7 mouse cellular contexts compared by ENCODE assay signal in genomic region chr6:125146797-125147196, GRCm38 (mm10). TPM values are rescaled to one million over a fixed set of nuclear protein-coding genes. Genes with fewer than 3 reads are reported as not detected.
DNase-seq lines count a peak whose midpoint lies in the region; ATAC-seq lines count a peak whose summit lies in the region.

No protein-coding gene starts in this region.

- H3K27ac ChIP-seq in embryonic facial prominence, embryonic 12.5 days = no peak overlapping the region
- H3K27ac ChIP-seq in limb, embryonic 15.5 days = peak overlapping the region; percentile 79
- H3K27ac ChIP-seq in neural tube, embryonic 12.5 days = no peak overlapping the region

- H3K36me3 ChIP-seq in embryonic facial prominence, embryonic 12.5 days = peaks cover 35% of the 10 kb centered on the region
- peaks cover 41% of the 10 kb centered on the region for H3K36me3 ChIP-seq in limb, embryonic 15.5 days
- peaks cover 28% of the 10 kb centered on the region for H3K36me3 ChIP-seq in neural tube, embryonic 12.5 days

- H3K9me3 ChIP-seq in embryonic facial prominence, embryonic 12.5 days = no peaks in the 10 kb centered on the region
- no peaks in the 10 kb centered on the region for H3K9me3 ChIP-seq in limb, embryonic 15.5 days
- H3K9me3 ChIP-seq in neural tube, embryonic 12.5 days = no peaks in the 10 kb centered on the region

- H3K9ac ChIP-seq in embryonic facial prominence, embryonic 12.5 days = peak overlapping the region; percentile 20; the same call in 1 of the 2 replicates
- H3K9ac ChIP-seq in limb, embryonic 15.5 days = no peak overlapping the region
- H3K9ac ChIP-seq in neural tube, embryonic 12.5 days = peak overlapping the region; percentile 94

- peak; percentile 44 for DNase-seq in ovary, postnatal 36 days (ENCODE audit: low spot score)
- DNase-seq in ovary, postnatal 10 days (ENCODE audit: low spot score) = no peak
- peak; percentile 55 to 67 for DNase-seq in heart, postnatal 14 days
- no peak for DNase-seq in embryo, embryonic 11 days

- H3K4me1 ChIP-seq in embryonic facial prominence, embryonic 12.5 days = peaks cover 34% of the 10 kb centered on the region
- H3K4me1 ChIP-seq in limb, embryonic 15.5 days = peaks cover 48% of the 10 kb centered on the region
- peaks cover 49% of the 10 kb centered on the region for H3K4me1 ChIP-seq in neural tube, embryonic 12.5 days

- WGBS in embryonic facial prominence, embryonic 12.5 days = 84% methylated on average over 4 of the region's 4 CpGs
- WGBS in limb, embryonic 15.5 days = 75% methylated on average over 4 of the region's 4 CpGs
- 77% methylated on average over 4 of the region's 4 CpGs for WGBS in neural tube, embryonic 12.5 days

- H3K4me3 ChIP-seq in embryonic facial prominence, embryonic 12.5 days = peak overlapping the region; percentile 74; the same call in 1 of the 2 replicates
- H3K4me3 ChIP-seq in limb, embryonic 15.5 days = peak overlapping the region; percentile 70
- H3K4me3 ChIP-seq in neural tube, embryonic 12.5 days = 0 out of 2 replicates have a peak overlapping the region, but pooled peaks have one; percentile 80

- ATAC-seq in embryonic facial prominence, embryonic 12.5 days (ENCODE audit: insufficient number of reproducible peaks, insufficient read depth, low FRiP score, low TSS enrichment) = no peak
- ATAC-seq in limb, embryonic 15.5 days (ENCODE audit: insufficient number of reproducible peaks, low FRiP score, low TSS enrichment, low read depth) = no peak
- ATAC-seq in neural tube, embryonic 12.5 days (ENCODE audit: low FRiP score, low read depth) = no peak

- peak overlapping the region; percentile 93 for H3K4me2 ChIP-seq in embryonic facial prominence, embryonic 12.5 days (replicated peaks)
- H3K4me2 ChIP-seq in limb, embryonic 15.5 days = peak overlapping the region; percentile 87
- peak overlapping the region; percentile 93 for H3K4me2 ChIP-seq in neural tube, embryonic 12.5 days (replicated peaks)

- intact Hi-C loops in heart, postnatal 14 days (cut with DNase I) = loop anchor here (5.0 kb wide), 2 partner anchors 46 to 126 kb away; partner anchors contain the start of genes Mrpl51 and Ncapd2

- no peaks in the 10 kb centered on the region for H3K27me3 ChIP-seq in embryonic facial prominence, embryonic 12.5 days
- H3K27me3 ChIP-seq in limb, embryonic 15.5 days = no peaks in the 10 kb centered on the region
- no peaks in the 10 kb centered on the region for H3K27me3 ChIP-seq in neural tube, embryonic 12.5 days (replicated peaks)

RNA-seq across cellular contexts. Expression of gene Iffo1, which starts 1.8 kb away (rescaled TPM):
- polyA plus RNA-seq in embryonic facial prominence, embryonic 12.5 days (2016; fragmentation: Nextera tagmentation; extraction: Ambion mirVana) = 19.1 and 24.0 TPM in 2 replicates
- 10 to 100 TPM in 1 of 2 experiments, 1 to 10 TPM in 1; 10.0 to 16.1 TPM for total RNA-seq in heart, postnatal 14 days (2021)
- polyA plus RNA-seq in limb, embryonic 15.5 days (2015; fragmentation: Nextera tagmentation; extraction: Ambion mirVana) = 26.6 and 46.8 TPM in 2 replicates
- polyA plus RNA-seq in neural tube, embryonic 12.5 days (2016; fragmentation: Nextera tagmentation; extraction: Ambion mirVana) = 21.9 and 22.6 TPM in 2 replicates

RNA-seq across cellular contexts. Expression of gene Nop2, which starts 15.1 kb away (rescaled TPM):
- 68.0 and 70.1 TPM in 2 replicates for polyA plus RNA-seq in embryonic facial prominence, embryonic 12.5 days (2016; fragmentation: Nextera tagmentation; extraction: Ambion mirVana)
- total RNA-seq in heart, postnatal 14 days (2021) = 10 to 100 TPM; 16.2 to 19.9 TPM
- polyA plus RNA-seq in limb, embryonic 15.5 days (2015; fragmentation: Nextera tagmentation; extraction: Ambion mirVana) = 54.4 and 58.0 TPM in 2 replicates
- polyA plus RNA-seq in neural tube, embryonic 12.5 days (2016; fragmentation: Nextera tagmentation; extraction: Ambion mirVana) = 53.9 and 56.3 TPM in 2 replicates

RNA-seq across cellular contexts. Expression of gene Gapdh, which starts 19.5 kb away (rescaled TPM):
- polyA plus RNA-seq in embryonic facial prominence, embryonic 12.5 days (2016; fragmentation: Nextera tagmentation; extraction: Ambion mirVana) = 1,846 and 1,855 TPM in 2 replicates
- 1,000 to 10,000 TPM; 3,924 to 4,148 TPM for total RNA-seq in heart, postnatal 14 days (2021)
- polyA plus RNA-seq in limb, embryonic 15.5 days (2015; fragmentation: Nextera tagmentation; extraction: Ambion mirVana) = 1,547 and 1,728 TPM in 2 replicates
- 1,605 and 1,721 TPM in 2 replicates for polyA plus RNA-seq in neural tube, embryonic 12.5 days (2016; fragmentation: Nextera tagmentation; extraction: Ambion mirVana)

RNA-seq across cellular contexts. Expression of gene Ncapd2, which starts 44.7 kb away (rescaled TPM):
- 186 and 191 TPM in 2 replicates for polyA plus RNA-seq in embryonic facial prominence, embryonic 12.5 days (2016; fragmentation: Nextera tagmentation; extraction: Ambion mirVana)
- 10 to 100 TPM; 28.1 to 33.4 TPM for total RNA-seq in heart, postnatal 14 days (2021)
- polyA plus RNA-seq in limb, embryonic 15.5 days (2015; fragmentation: Nextera tagmentation; extraction: Ambion mirVana) = 86.4 and 87.0 TPM in 2 replicates
- 131 and 140 TPM in 2 replicates for polyA plus RNA-seq in neural tube, embryonic 12.5 days (2016; fragmentation: Nextera tagmentation; extraction: Ambion mirVana)

RNA-seq across cellular contexts. Expression of gene Mrpl51, which starts 44.8 kb away (rescaled TPM):
- 191 and 206 TPM in 2 replicates for polyA plus RNA-seq in embryonic facial prominence, embryonic 12.5 days (2016; fragmentation: Nextera tagmentation; extraction: Ambion mirVana)
- 100 to 1,000 TPM; 279 to 289 TPM for total RNA-seq in heart, postnatal 14 days (2021)
- 210 and 220 TPM in 2 replicates for polyA plus RNA-seq in limb, embryonic 15.5 days (2015; fragmentation: Nextera tagmentation; extraction: Ambion mirVana)
- 157 and 169 TPM in 2 replicates for polyA plus RNA-seq in neural tube, embryonic 12.5 days (2016; fragmentation: Nextera tagmentation; extraction: Ambion mirVana)

Comparison
In these comparisons a context has a peak if more than half of its experiments do, and no peak if none do; other contexts are left out.
1. DNase-seq: peak in ovary, postnatal 36 days (single experiment) and heart, postnatal 14 days (2 of 2); none in ovary, postnatal 10 days (single experiment) and embryo, embryonic 11 days (single experiment).
2. Peak in every context shown above with its lines, with median percentiles within 50 percentile points of each other: H3K4me2 ChIP-seq and H3K4me3 ChIP-seq.